Mouse (Mus musculus) heart, embryonic 15.5 days (tissue): ENCODE measurements around the gene Rit1. TPM values are rescaled to one million over a fixed set of nuclear protein-coding genes. Genes with fewer than 3 reads are reported as not detected.

Experiments used
- ATAC-seq: fragments of 200-750 bp; cut with Nextera tagmentation; replicated peaks from 2 replicates; pipeline ENCODE4 v1.8.0; 2017; ENCODE audit warnings: low read depth, moderate TSS enrichment; ENCODE audit not compliant: insufficient number of reproducible peaks, insufficient read depth, low FRiP score
- H3K27ac ChIP-seq: fragments of 300-500 bp; sonication (generic); 2 replicates; pipeline ENCODE4 v1.5.1; 2015; ENCODE audit warnings: mild to moderate bottlenecking, inconsistent platforms
- H3K27me3 ChIP-seq: fragments of 300-500 bp; sonication (generic); 2 replicates; pipeline ENCODE4 v1.6.1; 2015; ENCODE audit warnings: inconsistent platforms
- H3K36me3 ChIP-seq: fragments of 300-500 bp; sonication (generic); 2 replicates; pipeline ENCODE4 v1.6.1; 2015; ENCODE audit warnings: mild to moderate bottlenecking, inconsistent platforms
- H3K4me1 ChIP-seq: fragments of 300-500 bp; sonication (generic); replicated peaks from 2 replicates; pipeline ENCODE4 v1.6.1; 2015; ENCODE audit warnings: inconsistent platforms
- H3K4me2 ChIP-seq: fragments of 300-500 bp; sonication (generic); 2 replicates; pipeline ENCODE4 v1.6.1; 2015; ENCODE audit warnings: inconsistent platforms, mild to moderate bottlenecking, moderate library complexity
- H3K4me3 ChIP-seq: fragments of 300-500 bp; sonication (generic); 2 replicates; pipeline ENCODE4 v1.5.1; 2015; ENCODE audit warnings: mild to moderate bottlenecking, inconsistent platforms
- H3K9ac ChIP-seq: fragments of 300-500 bp; sonication (generic); 2 replicates; pipeline ENCODE4 v1.6.1; 2015; ENCODE audit warnings: mild to moderate bottlenecking, inconsistent platforms
- H3K9me3 ChIP-seq: fragments of 300-500 bp; sonication (generic); replicated peaks from 2 replicates; pipeline ENCODE4 v1.6.1; 2016; ENCODE audit warnings: inconsistent platforms
- WGBS: fragments of 180-500 bp; shearing (Covaris S2); methylation state at CpG from one replicate; pipeline ENCODE4 v1.1.7; 2015; ENCODE audit warnings: mixed read lengths; 5-methylcytosine and 5-hydroxymethylcytosine counted together
- polyA plus RNA-seq: library from polyadenylated mRNA; unstranded; fragments of >200 nt; fragmentation: Nextera tagmentation; extraction: Ambion mirVana; gene quantifications from 2 replicates; pipeline ENCODE4 v1.2.1, GENCODE M21; 2015

The Rit1 gene
- 49.9 and 55.5 TPM in 2 replicates for polyA plus RNA-seq

- Histone ChIP-seq H3K36me3 (peaks cover 45% of the 10 kb centered on the region), H3K27ac (peak within 1 kb of the TSS; percentile 78), H3K9me3 (no peaks in the 10 kb centered on the region), H3K9ac (peak within 1 kb of the TSS; percentile 71), H3K27me3 (no peaks in the 10 kb centered on the region), H3K4me1 (peaks cover 20% of the 10 kb centered on the region), H3K4me2 (peak within 1 kb of the TSS; percentile 82), H3K4me3 (peak within 1 kb of the TSS; percentile 75)
- 2% methylated on average over 27 of the region's 27 CpGs for WGBS
- peak; percentile 88 for ATAC-seq
Measured at GRCm38 (mm10) chr3:88716399-88717197, at the start of gene Rit1. Rit1 (plus strand) TSS chr3:88716838.

- Histone ChIP-seq H3K9ac (peak overlapping the region; percentile 61; the same call in 1 of the 2 replicates), H3K4me3 (peak overlapping the region; percentile 49), H3K4me1 (peaks cover 4% of the 10 kb centered on the region), H3K9me3 (no peaks in the 10 kb centered on the region), H3K4me2 (peak overlapping the region; percentile 84), H3K36me3 (no peaks in the 10 kb centered on the region), H3K27ac (no peak overlapping the region), H3K27me3 (no peaks in the 10 kb centered on the region)
- 9% methylated on average over 11 of the region's 11 CpGs for WGBS
- 0 out of 2 replicates have a peak, but pooled peaks have one; percentile 39 for ATAC-seq
Measured at GRCm38 (mm10) chr3:88677399-88677798, 39.2 kb upstream of the Rit1 start.

GRCm38 (mm10) chr3:88683814-88684213 is 32.8 kb upstream of the Rit1 start:
- no peak for ATAC-seq
- Histone ChIP-seq H3K4me3 (no peak overlapping the region), H3K4me2 (no peak overlapping the region), H3K27me3 (no peaks in the 10 kb centered on the region), H3K9me3 (no peaks in the 10 kb centered on the region), H3K36me3 (peaks cover 4% of the 10 kb centered on the region; the same call in 1 of the 2 replicates), H3K27ac (no peak overlapping the region), H3K4me1 (peaks cover 16% of the 10 kb centered on the region), H3K9ac (no peak overlapping the region)
- WGBS: 66% methylated on average over 2 of the region's 2 CpGs

- Histone ChIP-seq H3K9ac (peak overlapping the region; percentile 55), H3K27ac (peak overlapping the region; percentile 99), H3K36me3 (peaks cover 10% of the 10 kb centered on the region), H3K27me3 (no peaks in the 10 kb centered on the region), H3K4me2 (peak overlapping the region; percentile 76), H3K4me1 (peaks cover 16% of the 10 kb centered on the region), H3K9me3 (no peaks in the 10 kb centered on the region), H3K4me3 (peak overlapping the region; percentile 96)
- ATAC-seq: no peak
- WGBS: 63% methylated on average over 8 of the region's 8 CpGs
Measured at GRCm38 (mm10) chr3:88684236-88684979, 32.2 kb upstream of the Rit1 start.

- Histone ChIP-seq H3K9me3 (no peaks in the 10 kb centered on the region), H3K4me3 (peak within 1 kb of the TSS; percentile 96), H3K27ac (peak within 1 kb of the TSS; percentile 99), H3K4me1 (peaks cover 16% of the 10 kb centered on the region), H3K27me3 (no peaks in the 10 kb centered on the region), H3K9ac (peak within 1 kb of the TSS; percentile 100), H3K36me3 (peaks cover 18% of the 10 kb centered on the region), H3K4me2 (peak within 1 kb of the TSS; percentile 76)
- peak; percentile 99 for ATAC-seq
- WGBS: under 1% methylated on average over 47 of the region's 47 CpGs
Measured at GRCm38 (mm10) chr3:88684980-88685941, 31.4 kb upstream of the Rit1 start, which contains the start of gene Khdc4. Khdc4 (plus strand) TSS chr3:88685803.

- Histone ChIP-seq H3K9ac (peak overlapping the region; percentile 100), H3K4me2 (peak overlapping the region; percentile 76), H3K4me1 (peaks cover 16% of the 10 kb centered on the region), H3K9me3 (no peaks in the 10 kb centered on the region), H3K27ac (peak overlapping the region; percentile 99), H3K27me3 (no peaks in the 10 kb centered on the region), H3K36me3 (peaks cover 26% of the 10 kb centered on the region), H3K4me3 (peak overlapping the region; percentile 96)
- WGBS: under 1% methylated on average over 45 of the region's 45 CpGs
- ATAC-seq: peak; percentile 67
Measured at GRCm38 (mm10) chr3:88685958-88686451, 30.6 kb upstream of the Rit1 start.

- peaks cover 35% of the 10 kb centered on the region for H3K36me3 ChIP-seq
- H3K27ac ChIP-seq: peak overlapping the region; percentile 99
- peak overlapping the region; percentile 76 for H3K4me2 ChIP-seq
- H3K9me3 ChIP-seq: no peaks in the 10 kb centered on the region
- H3K4me3 ChIP-seq: peak overlapping the region; percentile 96
- no peaks in the 10 kb centered on the region for H3K27me3 ChIP-seq
- no peak for ATAC-seq
- 22% methylated on average over 13 of the region's 13 CpGs for WGBS
- H3K9ac ChIP-seq: peak overlapping the region; percentile 100
- peaks cover 16% of the 10 kb centered on the region for H3K4me1 ChIP-seq
Measured at GRCm38 (mm10) chr3:88686734-88687611, 29.7 kb upstream of the Rit1 start.

GRCm38 (mm10) chr3:88689079-88689478 is 27.6 kb upstream of the Rit1 start:
- Histone ChIP-seq H3K9me3 (no peaks in the 10 kb centered on the region), H3K9ac (no peak overlapping the region), H3K4me3 (no peak overlapping the region), H3K27me3 (no peaks in the 10 kb centered on the region), H3K4me2 (no peak overlapping the region), H3K36me3 (peaks cover 53% of the 10 kb centered on the region), H3K27ac (no peak overlapping the region), H3K4me1 (peaks cover 16% of the 10 kb centered on the region)
- WGBS: 72% methylated on average over 5 of the region's 5 CpGs
- no peak for ATAC-seq

GRCm38 (mm10) chr3:88695545-88695944 is 21.1 kb upstream of the Rit1 start:
- Histone ChIP-seq H3K9ac (no peak overlapping the region), H3K27me3 (no peaks in the 10 kb centered on the region), H3K36me3 (peaks cover 97% of the 10 kb centered on the region), H3K27ac (no peak overlapping the region), H3K4me2 (no peak overlapping the region), H3K9me3 (no peaks in the 10 kb centered on the region), H3K4me1 (peaks cover 7% of the 10 kb centered on the region), H3K4me3 (no peak overlapping the region)
- no peak for ATAC-seq

- Histone ChIP-seq H3K27ac (no peak overlapping the region), H3K9ac (no peak overlapping the region), H3K4me2 (no peak overlapping the region), H3K4me3 (no peak overlapping the region), H3K36me3 (peaks cover 91% of the 10 kb centered on the region), H3K27me3 (no peaks in the 10 kb centered on the region), H3K9me3 (no peaks in the 10 kb centered on the region), H3K4me1 (peaks cover 8% of the 10 kb centered on the region)
- 100% methylated on average over 1 of the region's 1 CpGs for WGBS
- no peak for ATAC-seq
Measured at GRCm38 (mm10) chr3:88698051-88698450, 18.6 kb upstream of the Rit1 start.
